Mouse (Mus musculus) cerebellum, postnatal 14 days (tissue): ENCODE results near the gene Bcl2l10.
"Not testable (repeated sequence)": the region's sequence is repeated elsewhere in the genome, so short reads cannot be mapped to it uniquely, and the experiment has no call there.

ENCODE experiments used
- DNase-seq, 2 experiments: peaks; one replicate each; pipeline ENCODE4 v3.0.0; 2021; ENCODE audit warnings: mixed read lengths in 2 of 2

Gene Bcl2l10

GRCm38 (mm10) chr9:75348066-75348465, 508 bp downstream of the Bcl2l10 start:
- DNase-seq, result peak in 1 of 2 experiments; percentile 16

- DNase-seq, result no peak
These were observed 1.1 kb downstream of the Bcl2l10 start for GRCm38 (mm10) chr9:75348641-75349040.

GRCm38 (mm10) chr9:75353094-75353493, 5.5 kb downstream of the Bcl2l10 start:
- no peak for DNase-seq

- DNase-seq, result no peak
These were observed 8.2 kb downstream of the Bcl2l10 start for GRCm38 (mm10) chr9:75355783-75356182.

GRCm38 (mm10) chr9:75357087-75357654, 9.6 kb downstream of the Bcl2l10 start:
- DNase-seq, result no peak

GRCm38 (mm10) chr9:75361699-75362098, 14.1 kb downstream of the Bcl2l10 start:
- DNase-seq, result peak; percentile 87 to 95

- no peak for DNase-seq
These were observed 14.6 kb downstream of the Bcl2l10 start for GRCm38 (mm10) chr9:75362201-75362600.

- DNase-seq, result no peak
These were observed 15.4 kb downstream of the Bcl2l10 start for GRCm38 (mm10) chr9:75363001-75363400.

- not testable (repeated sequence) for DNase-seq
These were observed 16.1 kb downstream of the Bcl2l10 start for GRCm38 (mm10) chr9:75363702-75364101.

GRCm38 (mm10) chr9:75365195-75365594, 17.6 kb downstream of the Bcl2l10 start:
- no peak for DNase-seq

GRCm38 (mm10) chr9:75366191-75366590, 18.6 kb downstream of the Bcl2l10 start:
- DNase-seq, result no peak

- no peak for DNase-seq
These were observed 21.2 kb downstream of the Bcl2l10 start for GRCm38 (mm10) chr9:75368779-75369178.

GRCm38 (mm10) chr9:75375606-75376005, 28.0 kb downstream of the Bcl2l10 start:
- DNase-seq, result peak; percentile 61 to 81

GRCm38 (mm10) chr9:75376428-75376827, 28.9 kb downstream of the Bcl2l10 start:
- no peak for DNase-seq

- no peak for DNase-seq
These were observed 31.2 kb downstream of the Bcl2l10 start for GRCm38 (mm10) chr9:75378774-75379173.

- DNase-seq, result no peak
These were observed 35.3 kb downstream of the Bcl2l10 start for GRCm38 (mm10) chr9:75382825-75383224.

- DNase-seq, result peak in 1 of 2 experiments; percentile 47
These were observed 36.2 kb downstream of the Bcl2l10 start for GRCm38 (mm10) chr9:75383785-75384184.

- no peak for DNase-seq
These were observed 36.9 kb downstream of the Bcl2l10 start for GRCm38 (mm10) chr9:75384337-75384962.

- no peak for DNase-seq
These were observed 37.8 kb downstream of the Bcl2l10 start for GRCm38 (mm10) chr9:75385218-75385974.

GRCm38 (mm10) chr9:75393251-75393650, 45.7 kb downstream of the Bcl2l10 start:
- DNase-seq, result no peak

- DNase-seq, result no peak
These were observed 48.4 kb downstream of the Bcl2l10 start for GRCm38 (mm10) chr9:75395971-75396370.

- no peak for DNase-seq
These were observed 51.5 kb downstream of the Bcl2l10 start for GRCm38 (mm10) chr9:75399069-75399468.

- DNase-seq, result peak; percentile 47 to 63
These were observed 53.1 kb downstream of the Bcl2l10 start for GRCm38 (mm10) chr9:75400639-75401038.
